Mouse (Mus musculus): ENCODE results near the gene Timm17a. TPM values are rescaled to one million over a fixed set of nuclear protein-coding genes. Genes with fewer than 3 reads are reported as not detected.

Timm17a gene
- polyA plus RNA-seq, 1 experiment from 2014 or later, result 152 TPM

- WGBS, result 4% methylated on average over 15 of the region's 15 CpGs
- Histone ChIP-seq H3K4me1 (ENCODE audit: control insufficient read depth, insufficient read depth, low read length) (no peaks in the 10 kb centered on the region), H3K4me3 (ENCODE audit: low read depth, low read length) (peak overlapping the region; percentile 20), H3K27me3 (ENCODE audit: control insufficient read depth, insufficient read depth, low read length) (no peaks in the 10 kb centered on the region), H3K27ac (ENCODE audit: low read depth, low read length) (no peak overlapping the region), H3K36me3 (ENCODE audit: control insufficient read depth, insufficient read depth, low read length) (no peaks in the 10 kb centered on the region), H3K4me2 (ENCODE audit: low read depth) (peak overlapping the region; percentile 37), H3K9ac (ENCODE audit: low read length) (peak overlapping the region; percentile 18; the same call in 1 of the 2 replicates), H3K9me3 (ENCODE audit: control insufficient read depth, low read length) (no peaks in the 10 kb centered on the region)
- no peak for ATAC-seq (ENCODE audit: insufficient read depth, low FRiP score, low TSS enrichment)
- DNase-seq (ENCODE audit: low spot score), result peak; percentile 39
These were observed 65.1 kb downstream of the Timm17a start for GRCm38 (mm10) chr1:135248434-135248850.

Other genes starting within 250 kb of the Timm17a start
- 0.41 and 0.52 TPM in 2 replicates for gene Lgr6, start 208.5 kb downstream of the Timm17a start, polyA plus RNA-seq (2014; fragmentation: Nextera tagmentation; extraction: Ambion mirVana)
- 1.6 and 1.7 TPM in 2 replicates for gene Ptpn7, start 181.1 kb downstream of the Timm17a start, polyA plus RNA-seq (2014; fragmentation: Nextera tagmentation; extraction: Ambion mirVana)
- gene Arl8a, start 167.0 kb downstream of the Timm17a start, polyA plus RNA-seq (2014; fragmentation: Nextera tagmentation; extraction: Ambion mirVana), result 104 and 111 TPM in 2 replicates
- gene Gpr37l1, start 146.1 kb downstream of the Timm17a start, polyA plus RNA-seq (2014; fragmentation: Nextera tagmentation; extraction: Ambion mirVana), result not detected in 2 replicates
- gene Elf3, start 55.2 kb downstream of the Timm17a start, polyA plus RNA-seq (2014; fragmentation: Nextera tagmentation; extraction: Ambion mirVana), result 1.2 and 1.4 TPM in 2 replicates
- gene Rnpep, start 29.7 kb downstream of the Timm17a start, polyA plus RNA-seq (2014; fragmentation: Nextera tagmentation; extraction: Ambion mirVana), result 106 and 112 TPM in 2 replicates
- 0.35 and 0.37 TPM in 2 replicates for gene Lmod1, start 11.0 kb upstream of the Timm17a start, polyA plus RNA-seq (2014; fragmentation: Nextera tagmentation; extraction: Ambion mirVana)
- 40.4 and 41.4 TPM in 2 replicates for gene Shisa4, start 61.5 kb upstream of the Timm17a start, polyA plus RNA-seq (2014; fragmentation: Nextera tagmentation; extraction: Ambion mirVana)
- 184 and 191 TPM in 2 replicates for gene Ipo9, start 116.7 kb upstream of the Timm17a start, polyA plus RNA-seq (2014; fragmentation: Nextera tagmentation; extraction: Ambion mirVana)

All from neural tube, embryonic 11.5 days (tissue).